Mouse (Mus musculus) R1 (cell line): ENCODE measurements around the gene Calcb.

Experiments used
- DNase-seq: peaks from one replicate; pipeline ENCODE4 v3.0.0-alpha.2; 2018; ENCODE audit warnings: low read depth, low spot score

Gene Calcb

DNA sequence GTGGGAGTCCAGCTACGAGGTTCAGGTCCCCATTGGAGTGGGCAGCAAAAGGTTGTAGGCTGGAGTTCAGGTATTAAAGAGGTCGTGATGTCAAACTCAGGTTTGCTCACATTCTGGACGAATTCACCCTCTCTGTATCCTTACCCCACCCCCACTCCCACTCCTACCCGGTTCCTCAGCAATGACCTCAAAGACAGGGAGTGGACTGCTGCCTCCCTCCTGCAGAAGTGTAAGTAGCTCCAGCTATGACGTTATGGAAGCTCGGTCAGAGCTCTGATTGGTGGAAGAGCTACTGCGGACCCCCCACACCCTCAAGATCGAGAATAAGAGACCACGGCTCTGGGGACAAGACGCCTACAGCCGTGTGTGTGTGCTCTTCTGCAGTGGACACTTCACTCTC lies at the start of gene Calcb:
Gene Calcb, plus strand, starts transcription at position 344 of the 400 bp plus-strand sequence.
- no peak for DNase-seq

- DNase-seq = no peak
Observed at GRCm38 (mm10) chr7:114671405-114671804, 47.0 kb upstream of the Calcb start.

DNA sequence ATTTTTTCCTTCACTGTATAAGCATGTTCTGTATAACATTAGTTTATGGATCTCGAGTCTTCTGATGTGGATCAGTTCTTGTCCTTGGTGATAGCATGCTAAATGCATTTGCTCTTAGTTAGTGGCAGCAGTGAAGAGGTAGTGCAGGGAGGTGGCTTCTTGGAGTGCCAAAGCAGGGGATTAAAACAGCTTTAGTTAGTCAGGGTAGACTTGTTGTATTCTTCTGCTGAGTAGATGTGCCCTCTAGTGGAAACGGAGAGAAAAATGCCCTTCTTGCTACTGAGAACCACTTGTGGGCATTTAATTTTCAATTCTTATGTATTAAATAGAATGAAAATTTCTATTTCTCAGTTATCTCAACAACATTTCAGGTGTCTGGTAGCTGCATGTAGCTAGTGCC lies 45.7 kb upstream of the Calcb start:
- DNase-seq = peak; percentile 44

- peak; percentile 38 for DNase-seq
Observed at GRCm38 (mm10) chr7:114692339-114692738, 26.1 kb upstream of the Calcb start.

GRCm38 (mm10) chr7:114700871-114701270 lies 17.6 kb upstream of the Calcb start:
- DNase-seq = no peak

- DNase-seq = no peak
Observed at GRCm38 (mm10) chr7:114706716-114707115, 11.7 kb upstream of the Calcb start.

DNA sequence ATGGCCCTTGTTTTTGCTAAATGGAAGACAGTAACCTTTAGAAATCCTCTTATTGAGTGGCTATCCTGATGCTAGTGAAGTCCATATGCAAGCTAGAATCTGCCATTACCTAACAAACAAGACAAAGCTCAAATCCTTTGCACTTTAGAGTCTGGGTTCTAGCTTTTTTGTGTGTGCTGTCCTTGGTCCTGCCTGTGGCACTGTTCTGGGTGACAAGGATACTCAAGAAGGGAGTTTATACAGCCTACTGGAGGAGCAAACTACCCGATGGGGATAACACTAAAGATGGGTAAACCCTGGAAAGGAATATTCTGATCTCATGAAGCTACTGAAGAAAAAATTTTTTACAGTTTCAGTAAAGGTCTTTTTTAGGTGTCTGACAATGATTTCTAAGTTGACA lies 11.0 kb upstream of the Calcb start:
- peak; percentile 13 for DNase-seq

- no peak for DNase-seq
Observed at GRCm38 (mm10) chr7:114710419-114710818, 8.0 kb upstream of the Calcb start.

GRCm38 (mm10) chr7:114712523-114712922 lies 5.9 kb upstream of the Calcb start:
- no peak for DNase-seq

DNA sequence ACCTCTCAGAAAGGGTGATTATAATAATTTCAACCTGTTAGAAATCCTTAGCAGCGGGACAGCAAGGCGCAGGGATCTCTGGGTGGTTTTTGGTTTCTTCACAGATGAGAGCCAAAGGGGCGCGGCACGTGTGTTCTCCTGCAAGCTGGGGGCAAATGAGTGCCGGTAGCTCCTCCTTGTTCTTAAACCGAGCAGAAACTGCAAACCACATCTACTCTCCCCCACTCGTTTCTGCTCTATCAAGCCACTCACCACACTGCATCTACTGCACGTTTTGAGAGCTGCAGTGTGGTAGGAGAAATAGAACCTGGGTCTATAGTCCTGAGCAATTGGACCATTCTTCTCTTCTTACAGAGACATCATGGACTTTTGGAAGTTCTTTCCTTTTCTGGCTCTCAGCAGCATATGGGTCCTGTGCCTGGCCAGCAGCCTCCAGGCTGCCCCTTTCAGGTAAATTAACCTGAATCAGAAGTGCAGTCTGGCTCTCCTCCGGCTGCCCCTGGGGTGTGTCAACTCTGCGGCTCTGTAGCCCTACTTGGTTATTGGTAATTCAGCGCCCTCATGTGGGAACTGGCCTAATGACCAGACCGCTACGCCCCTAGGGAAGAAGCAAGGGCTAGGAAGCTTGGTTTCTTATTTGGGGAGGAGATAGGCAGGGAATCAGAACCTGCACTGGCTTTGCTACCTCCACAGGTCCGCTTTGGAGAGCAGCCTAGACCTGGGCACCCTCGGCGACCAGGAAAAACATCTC lies 1.1 kb downstream of the Calcb start:
- peak; percentile 57 for DNase-seq

- DNase-seq = peak; percentile 38
Observed at GRCm38 (mm10) chr7:114729696-114730095, 11.3 kb downstream of the Calcb start.

GRCm38 (mm10) chr7:114731175-114731574 lies 12.7 kb downstream of the Calcb start:
- no peak for DNase-seq

GRCm38 (mm10) chr7:114731700-114732099 lies 13.3 kb downstream of the Calcb start:
- peak; percentile 40 for DNase-seq

GRCm38 (mm10) chr7:114736256-114736655 lies 17.8 kb downstream of the Calcb start:
- no peak for DNase-seq

DNA sequence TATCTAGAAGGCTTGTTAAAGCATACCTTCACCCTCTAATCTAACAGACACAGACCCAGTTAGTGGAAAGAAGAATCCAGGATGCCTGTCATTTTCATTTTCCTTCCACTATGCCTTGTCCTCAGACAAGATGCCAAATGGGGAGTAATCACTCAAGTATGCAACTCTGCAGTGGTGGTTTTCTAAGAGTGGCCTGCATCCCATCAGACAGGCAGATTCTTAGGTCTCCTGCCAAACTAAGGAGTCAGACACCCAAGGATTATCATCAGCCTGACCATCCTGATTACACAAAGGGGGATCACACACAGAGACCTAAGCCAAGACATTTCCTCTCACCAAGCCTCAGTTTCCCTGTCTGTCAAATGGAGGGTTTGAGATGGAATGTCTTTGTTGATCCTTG lies 19.7 kb downstream of the Calcb start:
- no peak for DNase-seq

GRCm38 (mm10) chr7:114740360-114741165 lies 22.1 kb downstream of the Calcb start:
- DNase-seq = peak; percentile 98

DNA sequence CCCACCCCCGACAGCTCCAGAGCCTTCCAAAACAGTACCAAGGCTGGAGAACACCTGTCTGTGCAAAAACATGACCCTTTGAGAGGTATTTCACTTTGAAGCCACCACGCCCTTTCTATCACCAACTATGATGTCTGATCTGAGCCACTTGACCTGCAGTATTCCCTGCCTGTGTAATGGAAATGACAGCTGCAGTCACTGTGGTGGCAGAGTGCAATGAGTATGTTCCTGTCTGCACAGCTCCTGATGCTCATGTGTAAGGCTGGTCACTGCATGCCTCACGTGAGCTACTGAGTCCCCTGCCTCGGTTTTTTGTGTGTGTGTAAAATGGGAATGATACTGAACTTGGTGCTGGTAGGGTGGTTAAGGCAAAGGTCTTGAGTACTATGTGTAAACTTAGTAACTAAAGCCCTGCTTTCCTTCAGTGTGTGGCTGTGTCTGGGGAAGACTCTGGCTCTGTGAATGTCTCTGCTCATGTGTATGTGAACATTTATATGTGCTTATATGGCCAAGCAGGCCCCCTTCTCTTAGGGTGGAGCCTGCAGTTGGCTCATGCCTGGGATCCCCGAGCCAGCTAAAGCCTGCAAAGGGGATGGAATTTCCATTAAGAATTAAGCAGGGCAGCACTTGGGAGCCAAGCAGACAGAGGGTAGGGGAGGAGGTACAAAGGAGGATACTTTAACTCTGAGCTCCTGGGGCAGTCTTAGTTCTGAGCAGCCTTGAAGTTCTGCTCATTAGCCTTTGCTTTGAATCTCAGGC lies 24.8 kb downstream of the Calcb start, which contains the start of gene Insc:
Gene Insc, plus strand, starts transcription at position 673 of the 759 bp plus-strand sequence.
- no peak for DNase-seq

DNA sequence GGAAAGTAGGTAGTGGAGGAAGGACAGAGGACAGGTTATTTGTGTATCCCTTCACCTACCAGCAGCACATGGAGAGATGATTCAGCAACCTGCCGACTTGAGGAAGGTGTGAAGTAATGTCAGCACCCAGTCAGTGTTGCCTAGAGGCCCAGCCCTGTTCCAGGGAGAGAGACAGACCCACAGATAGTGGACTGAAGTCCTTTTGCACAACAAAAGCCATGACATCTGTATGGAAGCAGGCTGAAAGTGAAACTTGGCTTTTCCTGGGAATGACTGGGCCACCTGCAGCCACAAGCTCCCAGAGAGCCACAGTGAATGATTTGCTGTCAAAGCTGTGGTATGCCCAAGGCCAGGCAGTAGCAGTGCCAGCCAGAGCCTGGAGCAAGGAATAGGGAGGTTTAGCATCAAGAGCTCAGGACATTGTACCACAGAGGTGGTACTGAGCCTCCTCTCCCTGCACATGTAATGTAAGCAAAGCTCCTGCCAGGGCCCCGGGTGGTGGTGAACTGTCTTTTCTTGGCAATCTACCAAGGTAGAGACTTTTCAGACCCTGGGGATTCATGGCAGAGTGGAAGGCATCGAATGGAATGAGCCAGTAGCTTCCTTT lies 26.3 kb downstream of the Calcb start:
- peak; percentile 54 for DNase-seq

DNA sequence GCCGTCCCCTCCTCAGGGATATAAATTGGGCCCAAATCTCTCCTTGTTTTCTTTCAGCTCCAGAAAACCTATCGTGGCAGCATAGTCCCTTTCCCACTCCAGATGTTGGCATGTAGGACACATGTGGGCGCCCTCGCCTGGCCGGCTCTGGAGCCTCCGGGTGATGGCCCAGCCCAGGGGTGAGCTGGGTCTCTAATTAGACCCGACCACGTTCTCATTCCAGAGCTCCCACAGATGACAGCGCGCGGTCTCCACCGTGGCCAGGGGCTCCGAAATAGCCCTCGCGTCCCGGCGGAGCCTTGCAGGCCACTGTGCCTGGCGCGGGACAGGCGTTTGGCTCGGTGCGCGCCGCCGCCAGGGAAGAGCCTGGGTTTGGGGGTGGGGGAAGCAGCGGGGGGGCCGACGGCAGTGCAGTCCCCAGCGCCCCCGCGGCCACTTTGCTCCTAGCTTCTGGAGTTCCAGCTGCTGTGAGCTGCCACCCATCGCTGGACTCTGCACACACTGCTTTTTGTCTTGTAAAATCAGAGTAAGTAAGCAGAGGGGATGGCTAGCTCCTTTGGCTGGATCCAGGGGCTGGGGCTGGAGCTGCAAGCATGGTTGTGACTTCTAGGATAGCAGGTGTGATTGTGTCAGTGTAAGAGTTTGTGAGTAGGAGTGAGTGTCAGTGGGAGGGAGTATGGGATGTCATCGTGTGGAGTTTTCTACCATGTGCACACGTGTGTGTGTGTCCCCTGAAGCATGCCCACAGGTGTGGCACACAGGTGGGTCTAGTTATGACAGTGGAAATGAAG lies 27.2 kb downstream of the Calcb start:
- peak; percentile 17 for DNase-seq

GRCm38 (mm10) chr7:114747596-114747995 lies 29.2 kb downstream of the Calcb start:
- DNase-seq = no peak

- DNase-seq = no peak
Observed at GRCm38 (mm10) chr7:114748239-114748638, 29.8 kb downstream of the Calcb start.
